18 mouse cellular contexts compared by ENCODE assay signal in genomic region chr1:60865167-60865566, GRCm38 (mm10). TPM values are rescaled to one million over a fixed set of nuclear protein-coding genes. Genes with fewer than 3 reads are reported as not detected.
"Had no signal": no experiment of that assay in that cellular context is flagged by ENCODE, and none has a peak within 500 bp of the region (broad histone marks: within the 10 kb centered on the region; RNA-seq: fewer than 3 reads in every experiment).

No protein-coding gene starts in this region.

- DNase-seq: kidney, adult 18-20 months; kidney, postnatal 25 days; lung, embryonic 14.5 days; lung, postnatal 14 days; midbrain, embryonic 14.5 days; retina, postnatal 1 day; right cerebral cortex, postnatal 4 days; thymus, postnatal 36 days had no signal

- H3K4me3 ChIP-seq: kidney, embryonic 15.5 days; left cerebral cortex, adult 2 months; limb, embryonic 15.5 days; liver, embryonic 12.5 days; midbrain, embryonic 10.5 days; neural tube, embryonic 13.5 days had no signal

- H3K27me3 ChIP-seq: kidney, embryonic 15.5 days; limb, embryonic 15.5 days; liver, embryonic 12.5 days; neural tube, embryonic 13.5 days had no signal

- H3K4me2 ChIP-seq: kidney, embryonic 15.5 days; limb, embryonic 15.5 days; liver, embryonic 12.5 days; lung, embryonic 14.5 days; neural tube, embryonic 13.5 days had no signal

- H3K9ac ChIP-seq: kidney, embryonic 15.5 days; limb, embryonic 15.5 days; liver, embryonic 12.5 days; lung, embryonic 14.5 days; neural tube, embryonic 13.5 days had no signal

- H3K9me3 ChIP-seq: kidney, embryonic 15.5 days; limb, embryonic 15.5 days; liver, embryonic 12.5 days; midbrain, embryonic 10.5 days; neural tube, embryonic 13.5 days had no signal

- H3K36me3 ChIP-seq: kidney, embryonic 15.5 days; limb, embryonic 15.5 days; liver, embryonic 12.5 days; midbrain, embryonic 10.5 days; neural tube, embryonic 13.5 days had no signal

- H3K27ac ChIP-seq: kidney, embryonic 15.5 days; left cerebral cortex, adult 2 months; limb, embryonic 15.5 days; liver, embryonic 12.5 days; midbrain, embryonic 10.5 days; neural tube, embryonic 13.5 days had no signal

- ATAC-seq: liver, embryonic 12.5 days had no signal

RNA-seq across cellular contexts. Expression of gene Ctla4, which starts 21.6 kb away (rescaled TPM):
- total RNA-seq: layer of hippocampus, postnatal 25 days; left cerebral cortex, adult 2 months; left cerebral cortex, postnatal 14 days had no signal
- polyA plus RNA-seq: kidney, embryonic 15.5 days; liver, embryonic 12.5 days; liver, embryonic 16.5 days; lung, embryonic 14.5 days; midbrain, embryonic 10.5 days; midbrain, embryonic 14.5 days; neural tube, embryonic 13.5 days; stomach, embryonic 16.5 days had no signal
